Mouse (Mus musculus) cerebellum, adult 11 months (tissue): ENCODE measurements around the gene 1700029I15Rik.

Experiments
- DNase-seq: peaks from one replicate; pipeline ENCODE4 v3.0.0; 2022

Gene 1700029I15Rik

DNA sequence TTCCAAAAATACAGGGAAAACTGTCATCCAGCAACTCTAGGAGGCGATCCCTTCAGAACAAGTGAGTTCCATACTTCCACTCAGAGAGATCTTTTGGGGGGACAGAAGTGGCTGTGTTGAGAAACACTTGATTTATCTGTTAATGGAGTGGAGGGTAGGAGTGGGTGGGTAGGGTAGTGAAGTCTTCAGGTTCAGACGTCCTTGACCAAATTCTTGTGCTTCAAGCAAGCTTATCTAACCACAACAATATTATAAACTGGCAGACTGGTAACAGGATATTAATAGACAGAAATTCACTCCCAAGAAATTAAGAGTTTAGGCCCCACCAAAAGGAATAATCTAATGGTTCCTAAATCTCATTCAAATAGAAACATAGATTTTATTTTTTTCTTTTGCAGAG is 47.8 kb downstream of the 1700029I15Rik start:
- DNase-seq: no peak

DNA sequence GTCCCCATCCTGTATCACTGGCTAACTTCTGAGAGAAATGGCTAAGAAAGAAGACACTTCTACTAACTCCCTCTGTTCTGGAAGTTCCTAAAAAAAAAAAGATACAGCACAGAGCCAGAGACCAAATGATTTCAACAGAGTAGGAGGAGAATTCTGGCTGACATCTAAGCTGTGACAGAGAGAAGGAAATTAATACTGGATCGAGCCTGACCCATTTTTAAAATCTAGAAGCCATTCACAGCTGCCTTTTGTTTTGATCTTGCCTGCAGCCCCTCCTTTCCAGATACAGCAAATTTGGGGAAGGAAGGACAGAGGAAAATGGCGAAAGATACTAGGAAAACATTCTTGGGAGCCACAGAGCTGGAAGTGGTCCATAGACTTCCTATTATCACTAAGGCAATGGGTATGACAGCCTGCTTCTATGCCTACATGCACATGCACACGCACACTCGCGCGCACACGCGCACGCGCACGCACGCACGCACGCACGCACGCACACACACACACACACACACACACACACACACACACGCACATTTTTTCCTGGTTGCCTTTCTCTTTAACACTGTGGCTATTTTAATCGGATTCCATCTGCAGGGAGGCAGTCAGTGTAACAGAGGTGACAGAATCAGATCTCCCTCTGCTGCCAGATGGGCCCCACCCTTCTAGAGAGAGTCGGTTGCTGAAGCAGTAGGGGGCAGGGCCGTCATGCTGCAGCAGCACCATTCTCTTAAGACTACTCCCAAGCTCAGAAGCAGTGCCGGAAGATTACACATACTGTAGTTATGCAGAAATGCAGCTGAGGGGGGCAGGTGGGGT is 48.6 kb downstream of the 1700029I15Rik start:
- no peak for DNase-seq

GRCm38 (mm10) chr2:92431611-92432179 is 49.4 kb downstream of the 1700029I15Rik start:
- no peak for DNase-seq

DNA sequence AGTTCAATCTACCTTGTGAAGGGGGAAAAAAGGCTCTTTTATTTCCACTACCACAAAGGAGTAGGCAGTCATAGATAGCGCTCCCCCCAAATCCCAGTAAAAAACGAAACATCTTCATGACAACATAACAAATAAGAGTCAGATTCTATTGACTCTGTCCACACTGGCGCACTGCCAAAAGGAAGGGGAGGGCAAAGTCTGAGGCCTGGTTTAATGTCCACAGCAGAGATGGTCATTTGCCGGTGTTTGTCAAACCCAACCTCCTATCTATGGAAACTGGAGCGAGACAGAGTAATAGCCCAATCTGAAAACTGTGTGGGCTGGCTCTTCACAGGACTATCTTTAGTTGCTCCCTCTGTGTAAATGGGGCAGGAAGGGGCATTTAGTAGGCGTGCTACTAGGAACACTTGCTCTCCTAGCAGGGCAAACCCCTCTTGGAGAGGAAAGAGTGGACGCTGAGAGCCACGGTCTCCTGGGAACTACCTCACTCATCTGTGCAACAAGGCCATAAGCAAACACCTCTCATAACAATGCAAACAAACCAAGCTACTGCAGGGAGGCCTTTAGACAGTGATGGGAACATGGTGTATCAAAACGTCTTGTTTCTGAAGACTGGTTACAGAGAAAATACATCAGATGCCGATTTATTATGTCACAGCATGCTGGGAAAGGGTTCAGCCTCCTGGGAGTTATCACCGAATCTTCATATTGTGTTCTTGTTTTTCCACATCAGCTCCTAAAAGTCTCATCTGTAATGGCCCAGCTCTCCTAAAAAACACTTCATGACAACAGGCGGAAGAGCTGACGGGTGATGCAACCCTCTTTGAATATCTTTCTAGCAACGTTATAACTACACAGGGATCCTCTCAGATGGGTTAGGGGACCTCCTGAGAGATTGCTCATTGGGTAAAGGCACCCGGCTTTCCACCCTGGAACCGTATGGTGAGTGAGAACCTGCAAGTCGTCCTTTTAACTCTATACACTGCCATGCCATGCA is 50.3 kb downstream of the 1700029I15Rik start:
- no peak for DNase-seq

DNA sequence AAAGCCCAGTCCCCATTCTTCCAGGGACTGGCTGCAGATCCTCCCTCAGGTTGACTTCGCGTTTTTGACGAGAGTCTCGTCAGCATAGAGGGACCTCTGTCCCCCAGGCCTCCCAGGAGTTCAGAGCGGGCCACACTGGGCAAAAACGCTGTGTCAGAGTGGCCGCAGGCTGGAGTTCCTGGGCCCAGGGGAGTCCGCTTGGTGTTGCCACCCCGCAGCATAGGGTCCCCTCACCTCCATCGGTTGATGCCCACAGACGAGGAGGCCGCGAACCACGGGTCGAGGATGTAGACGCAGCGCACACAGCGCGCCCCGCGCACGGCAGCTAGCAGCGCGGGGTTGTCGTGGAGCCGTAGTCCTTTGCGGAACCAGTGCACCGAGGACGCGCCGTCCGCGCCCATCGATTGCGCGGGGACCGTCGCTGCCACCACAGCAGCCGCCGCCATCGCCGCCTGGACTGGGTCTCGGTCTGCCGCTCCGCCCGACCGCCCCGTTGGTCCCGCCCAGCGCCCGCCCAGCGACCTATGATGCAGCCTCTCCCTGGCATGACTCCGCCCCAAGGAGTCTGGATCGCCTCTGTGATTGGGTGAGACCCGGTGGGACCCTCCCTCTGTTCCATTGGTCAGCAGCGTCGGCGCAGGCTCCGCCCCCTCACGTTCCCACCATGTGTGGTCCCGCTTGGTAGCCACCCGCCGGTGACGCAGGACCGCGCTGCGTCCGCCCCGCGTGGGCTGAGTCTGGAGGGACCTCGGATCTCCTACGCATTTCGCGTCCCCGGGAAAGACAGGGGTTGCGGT is 51.4 kb downstream of the 1700029I15Rik start, which contains the start of gene Cry2:
Gene Cry2 (minus strand): TSS at position 466 of the 797 bp plus-strand sequence.
- DNase-seq: peak; percentile 99

DNA sequence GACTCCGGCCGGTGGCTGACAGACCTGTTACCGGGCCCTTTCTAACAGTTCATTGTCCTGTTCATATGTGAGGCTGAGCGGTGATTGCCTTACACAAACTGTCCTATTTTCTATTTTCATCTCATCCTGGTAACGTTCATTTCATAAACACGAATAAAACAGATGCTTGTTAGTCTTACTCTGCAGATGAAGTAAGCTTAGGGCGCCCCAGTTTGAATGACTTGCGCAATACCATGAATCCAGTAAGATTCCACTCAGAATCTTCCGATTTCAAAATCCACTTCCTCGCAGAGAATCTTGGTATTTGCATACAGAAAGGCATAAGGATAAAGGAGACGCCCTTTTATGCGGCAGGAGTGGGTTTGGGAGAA is 52.0 kb downstream of the 1700029I15Rik start:
- DNase-seq: no peak

- DNase-seq: no peak
Observed at GRCm38 (mm10) chr2:92435023-92435422, 52.7 kb downstream of the 1700029I15Rik start.
